12 mouse cellular contexts compared by ENCODE assay signal in genomic region chr13:36493294-36493693, GRCm38 (mm10).
DNase-seq lines count a peak whose midpoint lies in the region; ATAC-seq and TF ChIP-seq lines count a peak whose summit lies in the region.
"Had no signal": no experiment of that assay in that cellular context is flagged by ENCODE, and none has a peak within 500 bp of the region (broad histone marks: within the 10 kb centered on the region; RNA-seq: fewer than 3 reads in every experiment).

No protein-coding gene starts in this region.

- H3K9me3 ChIP-seq in midbrain, embryonic 14.5 days (ENCODE audit: control insufficient read depth, low read length) = no peaks in the 10 kb centered on the region
- H3K9me3 ChIP-seq in midbrain, embryonic 11.5 days (ENCODE audit: control insufficient read depth, low read length) = no peaks in the 10 kb centered on the region
- no peaks in the 10 kb centered on the region for H3K9me3 ChIP-seq in kidney, embryonic 15.5 days (replicated peaks)
- H3K9me3 ChIP-seq: heart, embryonic 13.5 days; limb, embryonic 13.5 days had no signal

- peaks cover 3% of the 10 kb centered on the region for H3K36me3 ChIP-seq in heart, adult 2 months (ENCODE audit: control insufficient read depth, insufficient read depth, low read length)
- no peaks in the 10 kb centered on the region for H3K36me3 ChIP-seq in midbrain, embryonic 14.5 days (ENCODE audit: control insufficient read depth, insufficient read depth, low read length)
- no peaks in the 10 kb centered on the region for H3K36me3 ChIP-seq in midbrain, embryonic 11.5 days (ENCODE audit: control insufficient read depth, insufficient read depth, low read length)
- H3K36me3 ChIP-seq in kidney, embryonic 15.5 days = no peaks in the 10 kb centered on the region
- H3K36me3 ChIP-seq: limb, embryonic 13.5 days had no signal

- TF ChIP-seq CTCF in heart, adult 2 months (IDR thresholded peaks at IDR 0.05) = no peak
- no peak for TF ChIP-seq CTCF in layer of hippocampus, adult 2 months (conservative IDR thresholded peaks at IDR 0.05)

- intact Hi-C loops in heart, postnatal 14 days (cut with DNase I) = no loop called here
- intact Hi-C loops in heart, adult 2 months (cut with DNase I) = no loop called here

- no peak for ATAC-seq in midbrain, embryonic 14.5 days (ENCODE audit: low FRiP score, low TSS enrichment)
- ATAC-seq in midbrain, embryonic 11.5 days (ENCODE audit: low FRiP score) = no peak
- no peak for ATAC-seq in kidney, embryonic 15.5 days (replicated peaks; ENCODE audit: low FRiP score)
- ATAC-seq: intestine, postnatal 0 days had no signal

- no peak overlapping the region for H3K4me3 ChIP-seq in heart, adult 2 months
- H3K4me3 ChIP-seq in midbrain, embryonic 14.5 days (replicated peaks; ENCODE audit: low read depth, low read length) = no peak overlapping the region
- no peak overlapping the region for H3K4me3 ChIP-seq in midbrain, embryonic 11.5 days (ENCODE audit: low read depth, low read length)
- H3K4me3 ChIP-seq in layer of hippocampus, adult 2 months = no peak overlapping the region
- H3K4me3 ChIP-seq in kidney, embryonic 15.5 days (replicated peaks) = no peak overlapping the region
- H3K4me3 ChIP-seq: heart, embryonic 13.5 days; limb, embryonic 13.5 days had no signal

- H3K9ac ChIP-seq in heart, adult 2 months (ENCODE audit: low read depth, low read length) = no peak overlapping the region
- H3K9ac ChIP-seq in midbrain, embryonic 14.5 days (replicated peaks; ENCODE audit: low read length) = no peak overlapping the region
- H3K9ac ChIP-seq in midbrain, embryonic 11.5 days (ENCODE audit: low read length) = no peak overlapping the region
- H3K9ac ChIP-seq in kidney, embryonic 15.5 days = no peak overlapping the region
- H3K9ac ChIP-seq: heart, embryonic 13.5 days; limb, embryonic 13.5 days had no signal

- no peak overlapping the region for H3K4me2 ChIP-seq in midbrain, embryonic 14.5 days (ENCODE audit: low read length)
- H3K4me2 ChIP-seq in midbrain, embryonic 11.5 days = no peak overlapping the region
- no peak overlapping the region for H3K4me2 ChIP-seq in kidney, embryonic 15.5 days
- H3K4me2 ChIP-seq: heart, embryonic 13.5 days; limb, embryonic 13.5 days had no signal

- H3K27ac ChIP-seq in heart, adult 2 months = no peak overlapping the region
- no peak overlapping the region for H3K27ac ChIP-seq in midbrain, embryonic 14.5 days (replicated peaks; ENCODE audit: low read depth, low read length)
- no peak overlapping the region for H3K27ac ChIP-seq in midbrain, embryonic 11.5 days (ENCODE audit: low read depth, low read length)
- H3K27ac ChIP-seq in layer of hippocampus, adult 2 months = peak overlapping the region; percentile 92
- H3K27ac ChIP-seq in kidney, embryonic 15.5 days = no peak overlapping the region
- H3K27ac ChIP-seq: heart, embryonic 13.5 days; limb, embryonic 13.5 days; macrophage had no signal

- peak; percentile 5 to 13 for DNase-seq in heart, postnatal 14 days
- no peak for DNase-seq in heart, adult 2 months
- peak; percentile 17 for DNase-seq in midbrain, embryonic 14.5 days
- DNase-seq in midbrain, embryonic 11.5 days (ENCODE audit: low spot score, missing footprints) = no peak
- DNase-seq in layer of hippocampus, adult 2 months (ENCODE audit: low spot score in 2 of 2) = no peak
- DNase-seq in skeletal muscle tissue, adult 2 months (ENCODE audit: low read depth, low spot score) = peak; percentile 27
- DNase-seq: cerebellum, postnatal 36 days had no signal

- no peak for TF ChIP-seq POLR2A in heart, adult 2 months (IDR thresholded peaks at IDR 0.05; ENCODE audit: insufficient read depth, low read depth, low read length)

- H3K27me3 ChIP-seq in heart, adult 2 months (ENCODE audit: control insufficient read depth, insufficient read depth, low read length) = no peaks in the 10 kb centered on the region
- H3K27me3 ChIP-seq in midbrain, embryonic 14.5 days (ENCODE audit: control insufficient read depth, insufficient read depth, low read length) = no peaks in the 10 kb centered on the region
- no peaks in the 10 kb centered on the region for H3K27me3 ChIP-seq in midbrain, embryonic 11.5 days (ENCODE audit: control insufficient read depth, insufficient read depth, low read length)
- no peaks in the 10 kb centered on the region for H3K27me3 ChIP-seq in kidney, embryonic 15.5 days
- H3K27me3 ChIP-seq: heart, embryonic 13.5 days; limb, embryonic 13.5 days had no signal

- no peaks in the 10 kb centered on the region for H3K79me2 ChIP-seq in heart, adult 2 months (replicated peaks; ENCODE audit: control insufficient read depth, insufficient read depth, low read length)

- H3K4me1 ChIP-seq in heart, adult 2 months (ENCODE audit: control insufficient read depth, insufficient read depth, low read length) = peaks cover 5% of the 10 kb centered on the region
- peaks cover 6% of the 10 kb centered on the region; the same call in 1 of the 2 replicates for H3K4me1 ChIP-seq in midbrain, embryonic 14.5 days (ENCODE audit: control insufficient read depth, insufficient read depth, low read length)
- no peaks in the 10 kb centered on the region for H3K4me1 ChIP-seq in midbrain, embryonic 11.5 days (ENCODE audit: control insufficient read depth, insufficient read depth, low read length)
- H3K4me1 ChIP-seq in kidney, embryonic 15.5 days = 0 out of 2 replicates have a peak, but pooled peaks cover 3% of the 10 kb centered on the region

- no peak for TF ChIP-seq EP300 in heart, adult 2 months (IDR thresholded peaks at IDR 0.05; ENCODE audit: insufficient read depth, low read depth, low read length)

- 64% methylated on average over 2 of the region's 2 CpGs for WGBS in heart, adult 2 months
- 52% methylated on average over 2 of the region's 2 CpGs for WGBS in midbrain, embryonic 14.5 days
- WGBS in midbrain, embryonic 11.5 days = 86% methylated on average over 2 of the region's 2 CpGs
- 54% methylated on average over 2 of the region's 2 CpGs for WGBS in kidney, embryonic 15.5 days

Comparison
In these comparisons a context has a peak if more than half of its experiments do, and no peak if none do; other contexts are left out.
1. DNase-seq: peak in heart, postnatal 14 days (2 of 2), midbrain, embryonic 14.5 days (single experiment) and skeletal muscle tissue, adult 2 months (single experiment); none in heart, adult 2 months (0 of 2), midbrain, embryonic 11.5 days (single experiment) and layer of hippocampus, adult 2 months (0 of 2).